Mouse (Mus musculus) kidney, embryonic 15.5 days (tissue): ENCODE data around the gene Kif3c. TPM values are rescaled to one million over a fixed set of nuclear protein-coding genes. Genes with fewer than 3 reads are reported as not detected.

Experiments
- ATAC-seq: fragments of 200-750 bp; cut with Nextera tagmentation; replicated peaks from 2 replicates; pipeline ENCODE4 v1.8.0; 2017; ENCODE audit warnings: moderate TSS enrichment; ENCODE audit not compliant: low FRiP score
- H3K27ac ChIP-seq: fragments of 300-500 bp; sonication (generic); 2 replicates; pipeline ENCODE4 v1.5.1; 2015; ENCODE audit warnings: mild to moderate bottlenecking, inconsistent platforms
- H3K27me3 ChIP-seq: fragments of 300-500 bp; sonication (generic); 2 replicates; pipeline ENCODE4 v1.6.1; 2015; ENCODE audit warnings: inconsistent platforms
- H3K36me3 ChIP-seq: fragments of 300-500 bp; sonication (generic); 2 replicates; pipeline ENCODE4 v1.6.1; 2015; ENCODE audit warnings: inconsistent platforms
- H3K4me1 ChIP-seq: fragments of 300-500 bp; sonication (generic); 2 replicates; pipeline ENCODE4 v1.6.1; 2015; ENCODE audit warnings: inconsistent platforms
- H3K4me2 ChIP-seq: fragments of 300-500 bp; sonication (generic); 2 replicates; pipeline ENCODE4 v1.6.1; 2015; ENCODE audit warnings: moderate library complexity, mild to moderate bottlenecking, inconsistent platforms
- H3K4me3 ChIP-seq: fragments of 300-500 bp; sonication (generic); replicated peaks from 2 replicates; pipeline ENCODE4 v1.5.1; 2015; ENCODE audit warnings: mild to moderate bottlenecking, inconsistent platforms
- H3K9ac ChIP-seq: fragments of 300-500 bp; sonication (generic); 2 replicates; pipeline ENCODE4 v1.6.1; 2015; ENCODE audit warnings: mild to moderate bottlenecking, inconsistent platforms
- H3K9me3 ChIP-seq: fragments of 300-500 bp; sonication (generic); replicated peaks from 2 replicates; pipeline ENCODE4 v1.6.1; 2016; ENCODE audit warnings: inconsistent platforms
- WGBS: fragments of 180-500 bp; shearing (Covaris S2); methylation state at CpG from one replicate; pipeline ENCODE4 v1.1.7; 2015; ENCODE audit warnings: mixed read lengths; 5-methylcytosine and 5-hydroxymethylcytosine counted together
- polyA plus RNA-seq: library from polyadenylated mRNA; unstranded; fragments of >200 nt; fragmentation: Nextera tagmentation; extraction: Ambion mirVana; gene quantifications from 2 replicates; pipeline ENCODE4 v1.2.1, GENCODE M21; 2015

Gene Kif3c
- 10.8 and 11.0 TPM in 2 replicates for polyA plus RNA-seq

DNA sequence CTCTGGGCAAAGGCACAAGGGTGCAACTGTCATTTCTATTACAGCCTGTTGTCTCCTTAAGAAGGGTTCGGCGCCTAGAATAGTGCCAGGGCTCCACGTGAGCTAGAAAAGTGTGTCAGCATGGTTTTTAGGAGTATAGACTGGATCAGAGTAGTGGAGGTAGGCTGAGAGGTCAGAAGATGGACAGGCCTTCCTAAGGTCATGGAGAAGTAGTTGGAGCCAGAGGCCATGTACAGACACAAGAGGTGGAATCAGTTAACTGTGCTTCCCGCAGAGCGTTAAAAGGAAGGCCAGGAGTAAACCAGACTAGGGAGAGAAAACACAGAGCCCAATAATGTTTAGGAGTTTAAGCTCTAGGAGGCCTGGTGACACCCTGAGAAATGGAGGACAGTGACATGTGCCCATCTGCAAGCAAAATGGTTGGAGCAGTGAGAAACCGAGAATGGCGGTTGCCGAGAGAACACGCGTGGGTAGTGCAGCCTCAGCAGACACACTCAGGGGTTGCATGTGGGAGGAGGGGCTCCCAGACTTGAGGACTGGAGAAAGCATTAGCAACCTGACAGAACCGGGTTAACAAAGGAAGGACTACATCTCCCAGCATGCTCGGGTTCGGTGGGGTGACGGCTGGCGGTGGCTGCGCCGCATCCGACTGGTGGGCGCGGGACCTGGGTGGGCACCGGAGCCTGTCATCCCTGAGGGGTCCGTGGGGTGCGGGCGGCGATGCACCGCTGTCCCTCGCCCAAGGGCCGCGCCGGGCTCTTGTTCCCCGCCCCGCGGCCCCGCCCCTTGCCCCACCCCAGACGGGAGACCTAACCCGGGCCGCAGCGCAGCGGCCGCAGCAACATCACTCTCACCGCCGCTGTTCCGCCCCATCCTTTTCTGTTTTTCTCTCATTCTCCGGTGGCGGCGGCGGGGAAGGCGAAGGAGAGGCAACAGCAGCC is at the start of gene Kif3c:
Gene Kif3c, plus strand, starts transcription at position 625 of the 941 bp plus-strand sequence.
- Histone ChIP-seq H3K4me1 (peaks cover 30% of the 10 kb centered on the region), H3K4me2 (peak within 1 kb of the TSS; percentile 94), H3K9me3 (no peaks in the 10 kb centered on the region), H3K9ac (peak within 1 kb of the TSS; percentile 67), H3K4me3 (peak within 1 kb of the TSS; percentile 67), H3K27ac (peak within 1 kb of the TSS; percentile 77), H3K36me3 (peaks cover 16% of the 10 kb centered on the region), H3K27me3 (no peaks in the 10 kb centered on the region)
- WGBS, result 7% methylated on average over 48 of the region's 48 CpGs
- peak; percentile 91 for ATAC-seq

DNA sequence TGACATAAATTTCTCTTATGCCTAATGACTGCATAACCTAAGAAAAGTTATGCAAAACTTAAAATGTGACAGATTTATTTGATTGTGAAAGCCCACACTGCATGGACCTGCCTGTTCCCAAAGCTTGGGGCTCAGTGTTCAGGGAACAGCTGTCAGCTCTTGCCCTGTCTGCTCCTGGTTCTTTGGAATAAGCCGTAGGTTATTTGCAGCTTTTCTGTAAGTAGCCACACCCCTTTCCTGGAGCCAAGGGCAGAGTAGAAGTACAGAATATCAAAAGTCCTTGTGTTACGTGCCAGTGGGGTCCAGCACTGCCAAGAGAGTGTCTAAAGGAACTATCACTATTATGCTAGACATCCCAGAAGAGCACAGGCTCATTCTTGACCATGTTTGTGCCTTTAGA is 48.8 kb upstream of the Kif3c start:
- no peak overlapping the region for H3K4me2 ChIP-seq
- 0 out of 2 replicates have a peak, but pooled peaks have one; percentile 29 for ATAC-seq
- peaks cover 8% of the 10 kb centered on the region for H3K4me1 ChIP-seq
- no peak overlapping the region for H3K9ac ChIP-seq
- H3K27ac ChIP-seq, result no peak overlapping the region
- no peak overlapping the region for H3K4me3 ChIP-seq
- H3K36me3 ChIP-seq, result no peaks in the 10 kb centered on the region
- no peaks in the 10 kb centered on the region for H3K9me3 ChIP-seq
- no peaks in the 10 kb centered on the region for H3K27me3 ChIP-seq
- WGBS, result 23% methylated on average over 2 of the region's 2 CpGs

GRCm38 (mm10) chr12:3316937-3317336 is 48.0 kb upstream of the Kif3c start:
- H3K4me2 ChIP-seq, result no peak overlapping the region
- H3K27me3 ChIP-seq, result no peaks in the 10 kb centered on the region
- peaks cover 8% of the 10 kb centered on the region for H3K4me1 ChIP-seq
- ATAC-seq, result no peak
- H3K9ac ChIP-seq, result no peak overlapping the region
- no peaks in the 10 kb centered on the region for H3K36me3 ChIP-seq
- H3K9me3 ChIP-seq, result no peaks in the 10 kb centered on the region
- 36% methylated on average over 3 of the region's 3 CpGs for WGBS
- H3K27ac ChIP-seq, result no peak overlapping the region
- no peak overlapping the region for H3K4me3 ChIP-seq

GRCm38 (mm10) chr12:3319377-3319776 is 45.6 kb upstream of the Kif3c start:
- no peak overlapping the region for H3K9ac ChIP-seq
- ATAC-seq, result no peak
- peaks cover 8% of the 10 kb centered on the region for H3K4me1 ChIP-seq
- H3K36me3 ChIP-seq, result no peaks in the 10 kb centered on the region
- no peaks in the 10 kb centered on the region for H3K9me3 ChIP-seq
- H3K27ac ChIP-seq, result no peak overlapping the region
- H3K4me2 ChIP-seq, result no peak overlapping the region
- WGBS, result 62% methylated on average over 4 of the region's 4 CpGs
- no peaks in the 10 kb centered on the region for H3K27me3 ChIP-seq
- no peak overlapping the region for H3K4me3 ChIP-seq

DNA sequence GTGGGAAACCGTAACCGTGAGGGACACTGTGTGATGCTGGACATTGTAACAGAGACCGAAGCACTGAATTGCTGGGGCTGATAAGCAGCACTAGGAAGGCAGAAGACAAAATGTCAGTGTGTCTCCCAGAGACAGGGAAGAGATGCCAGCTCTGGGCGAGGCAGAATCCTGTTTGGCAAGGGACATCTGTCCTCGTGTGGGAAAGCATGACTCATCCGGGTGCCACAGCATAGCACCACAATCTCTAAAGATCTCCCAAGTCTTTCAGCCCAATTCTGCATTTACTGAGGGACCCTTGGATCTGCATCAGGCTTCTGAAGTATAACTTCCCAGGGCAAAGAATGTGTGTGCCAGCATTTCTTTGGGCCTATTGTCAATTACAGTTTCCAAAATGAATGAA is 41.7 kb upstream of the Kif3c start:
- Histone ChIP-seq H3K4me2 (no peak overlapping the region), H3K27me3 (no peaks in the 10 kb centered on the region), H3K27ac (no peak overlapping the region), H3K4me3 (no peak overlapping the region), H3K4me1 (no peaks in the 10 kb centered on the region), H3K9ac (no peak overlapping the region), H3K9me3 (no peaks in the 10 kb centered on the region), H3K36me3 (no peaks in the 10 kb centered on the region)
- ATAC-seq, result no peak
- WGBS, result 77% methylated on average over 6 of the region's 6 CpGs

- Histone ChIP-seq H3K27ac (no peak overlapping the region), H3K9me3 (no peaks in the 10 kb centered on the region), H3K9ac (no peak overlapping the region), H3K4me1 (no peaks in the 10 kb centered on the region), H3K27me3 (no peaks in the 10 kb centered on the region), H3K4me3 (no peak overlapping the region), H3K4me2 (no peak overlapping the region), H3K36me3 (no peaks in the 10 kb centered on the region)
- whole genome bisulfite sequencing, result 76% methylated on average over 2 of the region's 2 CpGs
- no peak for ATAC-seq
Measured at GRCm38 (mm10) chr12:3325232-3325631, 39.7 kb upstream of the Kif3c start.

DNA sequence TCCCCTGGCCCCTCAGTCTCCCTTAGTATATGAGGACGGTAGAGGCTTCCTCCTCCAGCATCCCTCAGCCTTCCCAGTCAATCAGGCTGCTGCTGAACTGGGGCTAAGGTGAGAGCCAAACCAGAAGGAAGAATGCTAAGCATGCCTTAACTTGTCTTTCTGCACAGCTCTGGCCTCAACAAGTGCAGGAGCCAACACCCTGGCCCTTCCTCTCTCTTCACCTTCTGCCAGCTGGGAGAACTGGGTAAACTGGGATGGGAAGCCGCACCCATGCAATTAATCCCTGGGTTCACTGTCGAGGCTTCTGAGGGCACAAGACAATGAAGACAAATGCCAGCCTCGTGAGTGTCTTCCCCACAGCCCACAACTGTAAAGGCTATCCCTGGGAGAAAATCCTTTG is 35.3 kb upstream of the Kif3c start:
- Histone ChIP-seq H3K27me3 (no peaks in the 10 kb centered on the region), H3K4me2 (no peak overlapping the region), H3K4me1 (no peaks in the 10 kb centered on the region), H3K4me3 (no peak overlapping the region), H3K9me3 (no peaks in the 10 kb centered on the region), H3K9ac (no peak overlapping the region), H3K27ac (no peak overlapping the region), H3K36me3 (no peaks in the 10 kb centered on the region)
- 76% methylated on average over 4 of the region's 4 CpGs for WGBS
- no peak for ATAC-seq

- ATAC-seq, result no peak
- Histone ChIP-seq H3K27ac (no peak overlapping the region), H3K9ac (no peak overlapping the region), H3K36me3 (no peaks in the 10 kb centered on the region), H3K9me3 (no peaks in the 10 kb centered on the region), H3K27me3 (no peaks in the 10 kb centered on the region), H3K4me1 (no peaks in the 10 kb centered on the region), H3K4me3 (no peak overlapping the region), H3K4me2 (no peak overlapping the region)
- WGBS, result 88% methylated on average over 1 of the region's 1 CpGs
Measured at GRCm38 (mm10) chr12:3338931-3339330, 26.0 kb upstream of the Kif3c start.

- no peak for ATAC-seq
- Histone ChIP-seq H3K4me1 (no peaks in the 10 kb centered on the region), H3K9me3 (no peaks in the 10 kb centered on the region), H3K27me3 (no peaks in the 10 kb centered on the region), H3K36me3 (no peaks in the 10 kb centered on the region), H3K27ac (no peak overlapping the region), H3K9ac (no peak overlapping the region), H3K4me2 (no peak overlapping the region), H3K4me3 (no peak overlapping the region)
- 78% methylated on average over 2 of the region's 2 CpGs for WGBS
Measured at GRCm38 (mm10) chr12:3344155-3344554, 20.8 kb upstream of the Kif3c start.

DNA sequence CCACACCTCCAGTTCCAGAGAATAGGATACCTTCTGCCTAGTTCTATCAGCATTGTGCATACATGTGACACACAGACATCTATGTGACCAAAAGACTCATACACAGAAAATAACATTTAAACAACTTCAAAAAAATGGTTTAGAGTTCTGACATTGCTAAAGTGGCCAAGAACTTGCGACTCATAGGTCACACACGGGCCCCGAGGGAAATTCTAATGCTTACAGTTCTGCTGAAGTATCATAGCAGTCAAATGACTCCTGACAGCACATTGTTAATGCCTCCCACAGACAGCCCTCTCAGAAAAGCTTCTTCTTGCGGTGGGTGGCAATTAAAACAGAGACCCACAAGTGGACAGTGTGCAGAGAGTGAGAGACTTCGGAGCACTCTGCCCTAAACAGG is 19.9 kb upstream of the Kif3c start:
- H3K9me3 ChIP-seq, result no peaks in the 10 kb centered on the region
- H3K4me3 ChIP-seq, result no peak overlapping the region
- H3K27me3 ChIP-seq, result no peaks in the 10 kb centered on the region
- H3K4me1 ChIP-seq, result 0 out of 2 replicates have a peak, but pooled peaks cover under 1% of the 10 kb centered on the region
- H3K4me2 ChIP-seq, result no peak overlapping the region
- no peak overlapping the region for H3K27ac ChIP-seq
- no peak for ATAC-seq
- H3K36me3 ChIP-seq, result no peaks in the 10 kb centered on the region
- no peak overlapping the region for H3K9ac ChIP-seq
- 83% methylated on average over 5 of the region's 5 CpGs for WGBS

GRCm38 (mm10) chr12:3347682-3348081 is 17.2 kb upstream of the Kif3c start:
- ATAC-seq, result no peak
- Histone ChIP-seq H3K36me3 (no peaks in the 10 kb centered on the region), H3K27ac (no peak overlapping the region), H3K4me1 (0 out of 2 replicates have a peak, but pooled peaks cover 3% of the 10 kb centered on the region), H3K4me3 (no peak overlapping the region), H3K4me2 (no peak overlapping the region), H3K9ac (no peak overlapping the region), H3K9me3 (no peaks in the 10 kb centered on the region), H3K27me3 (no peaks in the 10 kb centered on the region)

- no peak overlapping the region for H3K9ac ChIP-seq
- no peaks in the 10 kb centered on the region for H3K36me3 ChIP-seq
- H3K9me3 ChIP-seq, result no peaks in the 10 kb centered on the region
- no peaks in the 10 kb centered on the region for H3K27me3 ChIP-seq
- H3K27ac ChIP-seq, result no peak overlapping the region
- WGBS, result 81% methylated on average over 2 of the region's 3 CpGs
- no peak overlapping the region for H3K4me2 ChIP-seq
- H3K4me3 ChIP-seq, result no peak overlapping the region
- H3K4me1 ChIP-seq, result 0 out of 2 replicates have a peak, but pooled peaks cover 3% of the 10 kb centered on the region
- no peak for ATAC-seq
Measured at GRCm38 (mm10) chr12:3349387-3349786, 15.5 kb upstream of the Kif3c start.
